Mouse (Mus musculus): ENCODE measurements around the gene Pde6g.
"Not testable (repeated sequence)": the region's sequence is repeated elsewhere in the genome, so short reads cannot be mapped to it uniquely, and the experiment has no call there.

- not testable (repeated sequence) for TF ChIP-seq CTCF (IDR thresholded peaks at IDR 0.05); EP300 (IDR thresholded peaks at IDR 0.05; ENCODE audit: insufficient read depth, low read depth, low read length)
Measured at GRCm38 (mm10) chr11:120413621-120414020, 39.7 kb downstream of the Pde6g start.
